Mouse (Mus musculus): ENCODE results near the gene Nupr1l. TPM values are rescaled to one million over a fixed set of nuclear protein-coding genes. Genes with fewer than 3 reads are reported as not detected.
A peak's percentile ranks its signal among the peaks of the same experiment; 100 is the strongest.

The Nupr1l gene
- 5.5 and 6.2 TPM in 2 replicates for polyA plus RNA-seq (2015; fragmentation: Nextera tagmentation; extraction: Ambion mirVana)

DNA sequence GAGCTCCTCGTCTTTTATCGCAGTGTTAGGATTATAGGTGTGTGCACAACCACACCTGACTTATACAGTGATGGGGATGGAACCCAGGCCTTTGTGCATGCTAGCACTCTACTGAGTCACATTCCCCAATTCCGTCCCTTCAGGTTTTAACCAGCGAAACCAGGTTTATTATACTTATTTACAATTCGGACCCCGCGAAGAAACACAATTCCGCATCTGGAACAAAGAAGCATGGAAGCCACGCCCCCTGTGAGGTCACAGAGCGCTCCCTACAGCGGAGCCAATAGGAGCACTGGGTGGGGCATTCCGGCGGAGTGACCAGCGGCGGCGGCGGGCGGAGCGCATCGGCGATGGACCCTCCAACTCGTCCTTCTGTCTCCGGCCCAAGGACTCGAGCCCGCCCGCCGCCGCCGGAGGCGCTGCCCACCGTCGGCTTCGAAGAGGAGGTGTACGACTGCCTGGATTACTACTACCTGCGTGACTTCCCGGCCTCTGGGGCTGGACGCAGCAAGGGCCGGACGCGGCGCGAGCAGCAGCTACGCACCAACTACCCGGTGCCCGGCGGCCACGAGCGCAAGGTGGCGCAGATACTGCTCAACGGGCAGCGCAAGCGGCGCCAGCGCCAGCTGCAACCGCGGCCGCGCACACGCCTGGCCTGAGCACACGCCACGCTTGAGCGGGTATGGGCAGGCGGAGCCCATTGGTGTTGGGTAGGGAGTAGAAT is at the start of gene Nupr1l:
Gene Nupr1l, plus strand, starts transcription at position 299 of the 724 bp plus-strand sequence.
- Histone ChIP-seq H3K4me1 (ENCODE audit: insufficient read depth, low read depth, low read length) (no peaks in the 10 kb centered on the region), H3K4me3 (ENCODE audit: low read depth, low read length) (peak within 1 kb of the TSS; percentile 69), H3K36me3 (ENCODE audit: insufficient read depth, low read length) (no peaks in the 10 kb centered on the region), H3K4me2 (replicated peaks; ENCODE audit: low read depth, low read length) (peak within 1 kb of the TSS; percentile 88), H3K9ac (replicated peaks; ENCODE audit: low read depth) (peak within 1 kb of the TSS; percentile 54), H3K27ac (ENCODE audit: low read length) (peak within 1 kb of the TSS; percentile 90), H3K27me3 (replicated peaks; ENCODE audit: insufficient read depth, low read length) (no peaks in the 10 kb centered on the region), H3K9me3 (ENCODE audit: low read length) (no peaks in the 10 kb centered on the region)
- TF ChIP-seq CTCF (IDR thresholded peaks at IDR 0.05) (no peak; the same call in 1 of the 2 replicates), EP300 (IDR thresholded peaks at IDR 0.05) (no peak)
- ATAC-seq = peak; percentile 99
- peak; percentile 97 for DNase-seq (ENCODE audit: low spot score)
- WGBS = under 1% methylated on average over 63 of the region's 63 CpGs

DNA sequence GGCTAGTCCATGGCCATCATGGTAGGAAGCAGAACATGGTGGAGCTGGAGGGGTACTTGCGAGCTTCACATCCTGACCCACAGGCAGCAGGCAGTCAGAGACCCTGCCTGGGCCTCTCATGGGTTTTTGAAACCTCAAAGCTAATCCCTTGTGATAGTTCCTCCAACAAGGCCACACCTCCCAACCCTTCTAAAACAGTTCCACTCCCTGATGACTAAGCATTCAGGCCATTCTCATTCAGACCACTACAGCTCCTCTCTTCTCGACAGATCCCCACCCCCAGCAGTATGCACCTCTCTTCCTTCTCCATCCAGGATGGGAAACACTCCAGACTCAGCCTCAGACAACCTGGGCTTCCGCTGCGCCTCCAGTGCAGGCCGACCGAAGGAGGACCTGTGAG is 46.0 kb upstream of the Nupr1l start:
- Histone ChIP-seq H3K4me1 (ENCODE audit: insufficient read depth, low read depth, low read length) (no peaks in the 10 kb centered on the region), H3K36me3 (ENCODE audit: insufficient read depth, low read length) (no peaks in the 10 kb centered on the region; the same call in 1 of the 2 replicates), H3K4me2 (replicated peaks; ENCODE audit: low read depth, low read length) (no peak overlapping the region), H3K9ac (replicated peaks; ENCODE audit: low read depth) (no peak overlapping the region), H3K9me3 (ENCODE audit: low read length) (no peaks in the 10 kb centered on the region), H3K4me3 (ENCODE audit: low read depth, low read length) (no peak overlapping the region), H3K27me3 (replicated peaks; ENCODE audit: insufficient read depth, low read length) (no peaks in the 10 kb centered on the region), H3K27ac (ENCODE audit: low read length) (no peak overlapping the region)
- TF ChIP-seq EP300 (IDR thresholded peaks at IDR 0.05) (no peak), CTCF (IDR thresholded peaks at IDR 0.05) (no peak)
- ATAC-seq (no peak), DNase-seq (ENCODE audit: low spot score) (no peak)
- 94% methylated on average over 6 of the region's 6 CpGs for WGBS

DNA sequence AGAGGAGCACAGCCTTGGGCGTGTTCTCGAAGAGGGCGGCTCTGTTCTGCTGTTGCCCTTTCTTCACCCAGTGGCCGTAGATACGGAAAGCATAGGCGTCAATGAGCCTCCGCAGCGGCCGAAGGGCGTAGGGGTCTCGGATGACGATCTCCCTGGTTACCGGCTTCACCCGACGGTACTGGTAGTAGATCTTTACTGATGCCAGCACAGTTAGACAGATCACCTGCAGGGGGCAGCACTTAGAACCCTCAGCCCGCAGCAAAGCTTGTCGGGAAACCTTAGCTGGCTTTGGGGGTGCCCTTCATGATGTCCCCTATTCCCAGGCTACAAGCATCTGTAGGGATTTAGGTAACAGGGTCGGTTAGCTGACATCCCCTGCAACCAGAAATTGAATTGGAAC is 43.9 kb upstream of the Nupr1l start:
- Histone ChIP-seq H3K9me3 (ENCODE audit: low read length) (no peaks in the 10 kb centered on the region), H3K4me3 (ENCODE audit: low read depth, low read length) (no peak overlapping the region), H3K27me3 (replicated peaks; ENCODE audit: insufficient read depth, low read length) (no peaks in the 10 kb centered on the region), H3K9ac (replicated peaks; ENCODE audit: low read depth) (no peak overlapping the region), H3K27ac (ENCODE audit: low read length) (no peak overlapping the region), H3K36me3 (ENCODE audit: insufficient read depth, low read length) (no peaks in the 10 kb centered on the region; the same call in 1 of the 2 replicates), H3K4me2 (replicated peaks; ENCODE audit: low read depth, low read length) (no peak overlapping the region), H3K4me1 (ENCODE audit: insufficient read depth, low read depth, low read length) (no peaks in the 10 kb centered on the region)
- ATAC-seq = no peak
- DNase-seq (ENCODE audit: low spot score) = peak; percentile 34
- TF ChIP-seq CTCF (IDR thresholded peaks at IDR 0.05) (peak; percentile 59), EP300 (IDR thresholded peaks at IDR 0.05) (no peak)
- WGBS = 10% methylated on average over 18 of the region's 18 CpGs

DNA sequence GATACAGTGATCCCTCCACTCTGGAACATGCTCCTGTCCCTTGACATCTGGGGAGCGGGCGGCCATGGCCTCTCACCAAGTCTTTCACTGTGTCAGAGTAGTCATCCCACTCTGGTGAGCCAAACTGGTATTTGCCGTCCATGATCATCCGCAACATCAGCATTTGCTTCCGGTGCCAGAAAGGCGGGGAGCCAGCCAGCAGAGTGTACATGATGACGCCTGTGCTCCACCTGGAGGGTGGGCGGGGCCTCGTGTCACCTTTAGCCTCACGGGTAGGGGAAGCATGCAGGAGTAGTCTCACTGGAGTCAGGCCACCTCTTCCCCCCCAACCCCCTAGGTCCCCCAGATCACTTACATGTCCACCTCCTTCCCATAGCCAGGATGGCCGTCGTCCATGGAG is 42.5 kb upstream of the Nupr1l start:
- Histone ChIP-seq H3K36me3 (ENCODE audit: insufficient read depth, low read length) (no peaks in the 10 kb centered on the region; the same call in 1 of the 2 replicates), H3K4me1 (ENCODE audit: insufficient read depth, low read depth, low read length) (no peaks in the 10 kb centered on the region), H3K27me3 (replicated peaks; ENCODE audit: insufficient read depth, low read length) (no peaks in the 10 kb centered on the region), H3K9me3 (ENCODE audit: low read length) (no peaks in the 10 kb centered on the region), H3K4me3 (ENCODE audit: low read depth, low read length) (no peak overlapping the region), H3K4me2 (replicated peaks; ENCODE audit: low read depth, low read length) (no peak overlapping the region), H3K27ac (ENCODE audit: low read length) (no peak overlapping the region), H3K9ac (replicated peaks; ENCODE audit: low read depth) (no peak overlapping the region)
- TF ChIP-seq CTCF (IDR thresholded peaks at IDR 0.05) = no peak
- DNase-seq (ENCODE audit: low spot score) (no peak), ATAC-seq (no peak)
- WGBS = 78% methylated on average over 12 of the region's 12 CpGs

DNA sequence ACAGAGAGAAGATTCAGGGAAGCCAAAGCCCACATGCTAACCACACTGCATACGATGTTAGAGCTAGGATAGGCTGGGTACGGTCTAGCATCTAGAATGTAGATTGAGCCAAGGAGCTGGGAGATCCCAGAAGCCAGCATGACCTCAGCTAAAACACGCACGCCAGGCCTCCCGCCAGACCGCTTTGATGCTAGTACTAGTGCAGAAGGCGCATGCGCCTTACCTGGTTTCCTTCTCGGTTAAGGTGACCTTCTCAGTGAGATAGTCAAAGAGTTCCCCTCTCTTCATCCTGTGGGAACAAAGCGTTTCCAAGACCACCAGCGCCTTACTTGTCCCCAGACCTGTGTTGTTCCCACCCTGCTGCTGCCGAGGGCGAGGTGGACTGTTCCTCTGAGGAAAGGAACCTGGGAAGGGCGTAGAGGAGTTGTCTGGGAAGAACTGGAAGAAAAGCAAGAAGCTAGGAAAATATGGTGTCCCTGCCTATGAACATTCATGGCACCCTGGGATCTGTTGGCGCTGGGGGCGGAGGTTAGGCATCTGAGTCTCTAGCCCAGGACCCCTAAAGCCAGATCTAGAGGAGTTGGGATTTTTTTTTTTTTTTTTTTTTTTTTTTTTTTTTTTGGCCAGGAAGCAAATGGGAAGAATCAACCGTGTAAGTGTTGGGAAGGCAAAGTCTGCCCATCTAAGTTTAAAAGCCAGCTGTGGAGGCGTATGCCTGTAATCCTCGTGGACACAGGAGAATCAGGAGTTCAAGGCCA is 38.9 kb upstream of the Nupr1l start:
- Histone ChIP-seq H3K9ac (replicated peaks; ENCODE audit: low read depth) (no peak overlapping the region), H3K4me2 (replicated peaks; ENCODE audit: low read depth, low read length) (no peak overlapping the region), H3K9me3 (ENCODE audit: low read length) (no peaks in the 10 kb centered on the region), H3K4me1 (ENCODE audit: insufficient read depth, low read depth, low read length) (no peaks in the 10 kb centered on the region), H3K27me3 (replicated peaks; ENCODE audit: insufficient read depth, low read length) (no peaks in the 10 kb centered on the region), H3K36me3 (ENCODE audit: insufficient read depth, low read length) (no peaks in the 10 kb centered on the region), H3K4me3 (ENCODE audit: low read depth, low read length) (no peak overlapping the region), H3K27ac (ENCODE audit: low read length) (no peak overlapping the region)
- 87% methylated on average over 19 of the region's 19 CpGs for WGBS
- ATAC-seq (no peak), DNase-seq (ENCODE audit: low spot score) (no peak)
- TF ChIP-seq EP300 (IDR thresholded peaks at IDR 0.05) = no peak
- TF ChIP-seq CTCF (IDR thresholded peaks at IDR 0.05) = no peak

DNA sequence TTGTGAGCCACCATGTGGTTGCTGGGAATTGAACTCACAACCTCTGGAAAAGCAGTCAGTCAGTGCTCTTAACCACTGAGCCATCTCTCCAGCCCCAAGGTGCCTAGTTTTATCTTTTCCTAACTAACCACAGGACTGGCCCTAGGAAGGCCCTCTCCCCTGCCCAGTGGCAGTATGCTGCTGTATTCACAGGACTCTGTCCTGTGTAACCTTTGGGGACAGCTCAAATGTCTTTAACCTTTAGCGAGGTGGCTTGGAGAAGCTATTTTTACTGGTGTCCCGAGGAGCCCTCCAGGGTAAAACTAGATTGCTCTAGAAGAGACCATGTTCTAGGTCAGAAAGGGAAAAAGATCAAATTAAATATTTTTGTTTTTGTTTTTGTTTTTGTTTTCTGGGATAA is 37.1 kb upstream of the Nupr1l start:
- H3K4me2 ChIP-seq (replicated peaks; ENCODE audit: low read depth, low read length) = no peak overlapping the region
- H3K9ac ChIP-seq (replicated peaks; ENCODE audit: low read depth) = no peak overlapping the region
- DNase-seq (ENCODE audit: low spot score) (no peak), ATAC-seq (no peak)
- TF ChIP-seq CTCF (IDR thresholded peaks at IDR 0.05) (no peak), EP300 (IDR thresholded peaks at IDR 0.05) (no peak)
- H3K27ac ChIP-seq (ENCODE audit: low read length) = no peak overlapping the region
- no peaks in the 10 kb centered on the region for H3K27me3 ChIP-seq (replicated peaks; ENCODE audit: insufficient read depth, low read length)
- no peaks in the 10 kb centered on the region for H3K4me1 ChIP-seq (ENCODE audit: insufficient read depth, low read depth, low read length)
- no peak overlapping the region for H3K4me3 ChIP-seq (ENCODE audit: low read depth, low read length)
- WGBS = 79% methylated on average over 2 of the region's 2 CpGs
- no peaks in the 10 kb centered on the region for H3K36me3 ChIP-seq (ENCODE audit: insufficient read depth, low read length)
- H3K9me3 ChIP-seq (ENCODE audit: low read length) = no peaks in the 10 kb centered on the region
